Mouse (Mus musculus) erythroblast, embryonic 14.5 days (primary cell): ENCODE data around the gene Olfr193. TPM values are rescaled to one million over a fixed set of nuclear protein-coding genes. Genes with fewer than 3 reads are reported as not detected.
"Not testable (repeated sequence)": the region's sequence is repeated elsewhere in the genome, so short reads cannot be mapped to it uniquely, and the experiment has no call there.

Experiments
- H3K27me3 ChIP-seq: 2 replicates; pipeline ENCODE4 v1.6.1; 2012; ENCODE audit warnings: inconsistent platforms; ENCODE audit not compliant: control insufficient read depth
- H3K36me3 ChIP-seq: 2 replicates; pipeline ENCODE4 v1.6.1; 2012; ENCODE audit warnings: mild to moderate bottlenecking, inconsistent platforms; ENCODE audit not compliant: control insufficient read depth
- H3K4me1 ChIP-seq: 2 replicates; pipeline ENCODE4 v1.6.1; 2012; ENCODE audit warnings: inconsistent platforms; ENCODE audit not compliant: control insufficient read depth
- H3K4me3 ChIP-seq: replicated peaks from 2 replicates; pipeline ENCODE3; 2012; ENCODE audit warnings: moderate library complexity, mild to moderate bottlenecking, inconsistent platforms
- H3K9me3 ChIP-seq: 2 replicates; pipeline ENCODE4 v1.6.1; 2012; ENCODE audit warnings: low read length, inconsistent platforms, mixed read lengths; ENCODE audit not compliant: control insufficient read depth
- GATA1 ChIP-seq: IDR thresholded peaks from 2 replicates; pipeline ENCODE4 v1.6.1; 2012; ENCODE audit warnings: low read length, inconsistent platforms, mixed read lengths
- TAL1 ChIP-seq: IDR thresholded peaks from 3 replicates; pipeline ENCODE4 v1.6.1; 2012; ENCODE audit warnings: low read length, inconsistent platforms, mixed read lengths
- polyA plus RNA-seq: library from polyadenylated mRNA; stranded (reverse); fragments of >175 nt; gene quantifications from 2 replicates; pipeline ENCODE4 v1.2.3, GENCODE M21; 2012

The Olfr193 gene
- polyA plus RNA-seq, 1 experiment, result not detected

- Histone ChIP-seq H3K9me3 (no peaks in the 10 kb centered on the region), H3K4me3 (no peak within 1 kb of the TSS)
Measured at GRCm38 (mm10) chr16:59077905-59078304, 33.8 kb downstream of the Olfr193 start, which contains the start of gene Olfr190. Olfr190 (minus strand) TSS chr16:59078005.

GRCm38 (mm10) chr16:59073520-59073919 is 38.2 kb downstream of the Olfr193 start:
- no peaks in the 10 kb centered on the region for H3K9me3 ChIP-seq
- H3K27me3 ChIP-seq, result no peaks in the 10 kb centered on the region
- TF ChIP-seq TAL1 (no peak), GATA1 (no peak)
- H3K4me1 ChIP-seq, result no peaks in the 10 kb centered on the region
- no peaks in the 10 kb centered on the region for H3K36me3 ChIP-seq
- H3K4me3 ChIP-seq, result no peak overlapping the region

More at GRCm38 (mm10) chr16:59077905-59078304, 33.8 kb downstream of the Olfr193 start, which contains the start of gene Olfr190:
- no peaks in the 10 kb centered on the region for H3K36me3 ChIP-seq
- H3K27me3 ChIP-seq, result no peaks in the 10 kb centered on the region
- TF ChIP-seq TAL1, result no peak
- no peak for TF ChIP-seq GATA1
- H3K4me1 ChIP-seq, result no peaks in the 10 kb centered on the region

- no peaks in the 10 kb centered on the region for H3K9me3 ChIP-seq
- H3K27me3 ChIP-seq, result no peaks in the 10 kb centered on the region
- H3K36me3 ChIP-seq, result no peaks in the 10 kb centered on the region
- H3K4me3 ChIP-seq, result no peak overlapping the region
- H3K4me1 ChIP-seq, result no peaks in the 10 kb centered on the region
- no peak for TF ChIP-seq GATA1
- TF ChIP-seq TAL1, result no peak
Measured at GRCm38 (mm10) chr16:59071755-59072154, 39.9 kb downstream of the Olfr193 start.

GRCm38 (mm10) chr16:59062411-59062810 is 49.3 kb downstream of the Olfr193 start:
- not testable (repeated sequence) for H3K4me1 ChIP-seq, H3K9me3 ChIP-seq, H3K36me3 ChIP-seq, H3K27me3 ChIP-seq, H3K4me3 ChIP-seq

Other genes with a start within 250 kb of the Olfr193 start
- not detected in 2 replicates for gene Olfr177, start 237.1 kb downstream of the Olfr193 start, polyA plus RNA-seq
- not detected in 2 replicates for gene Olfr178, start 219.8 kb downstream of the Olfr193 start, polyA plus RNA-seq
- not detected in 2 replicates for gene Olfr181, start 183.1 kb downstream of the Olfr193 start, polyA plus RNA-seq
- not detected in 2 replicates for gene Olfr180, start 182.5 kb downstream of the Olfr193 start, polyA plus RNA-seq
- not detected in 2 replicates for gene Olfr183, start 116.5 kb downstream of the Olfr193 start, polyA plus RNA-seq
- 0.03 TPM in 1 of 2 replicates, not detected in the other for gene Olfr186, start 81.6 kb downstream of the Olfr193 start, polyA plus RNA-seq
- not detected in 2 replicates for gene Olfr187, start 72.1 kb downstream of the Olfr193 start, polyA plus RNA-seq
- gene Olfr190, start 33.9 kb downstream of the Olfr193 start, polyA plus RNA-seq, result not detected in 2 replicates
- not detected in 2 replicates for gene Olfr191, start 22.1 kb downstream of the Olfr193 start, polyA plus RNA-seq
- not detected in 2 replicates for gene Olfr194, start 9.2 kb upstream of the Olfr193 start, polyA plus RNA-seq
- not detected in 2 replicates for gene Olfr195, start 35.2 kb upstream of the Olfr193 start, polyA plus RNA-seq
- gene Olfr196, start 58.6 kb upstream of the Olfr193 start, polyA plus RNA-seq, result not detected in 2 replicates
- not detected in 2 replicates for gene Olfr198, start 91.7 kb upstream of the Olfr193 start, polyA plus RNA-seq
- gene Olfr199, start 107.9 kb upstream of the Olfr193 start, polyA plus RNA-seq, result not detected in 2 replicates
- not detected in 2 replicates for gene Olfr201, start 160.8 kb upstream of the Olfr193 start, polyA plus RNA-seq
- not detected in 2 replicates for gene Olfr202, start 174.9 kb upstream of the Olfr193 start, polyA plus RNA-seq
- gene Olfr203, start 187.0 kb upstream of the Olfr193 start, polyA plus RNA-seq, result not detected in 2 replicates
- gene Olfr204, start 206.4 kb upstream of the Olfr193 start, polyA plus RNA-seq, result not detected in 2 replicates
- not detected in 2 replicates for gene Olfr205, start 219.3 kb upstream of the Olfr193 start, polyA plus RNA-seq
- not detected in 2 replicates for gene Olfr206, start 237.4 kb upstream of the Olfr193 start, polyA plus RNA-seq